10 mouse cellular contexts compared by ENCODE assay signal in the genomic region with DNA sequence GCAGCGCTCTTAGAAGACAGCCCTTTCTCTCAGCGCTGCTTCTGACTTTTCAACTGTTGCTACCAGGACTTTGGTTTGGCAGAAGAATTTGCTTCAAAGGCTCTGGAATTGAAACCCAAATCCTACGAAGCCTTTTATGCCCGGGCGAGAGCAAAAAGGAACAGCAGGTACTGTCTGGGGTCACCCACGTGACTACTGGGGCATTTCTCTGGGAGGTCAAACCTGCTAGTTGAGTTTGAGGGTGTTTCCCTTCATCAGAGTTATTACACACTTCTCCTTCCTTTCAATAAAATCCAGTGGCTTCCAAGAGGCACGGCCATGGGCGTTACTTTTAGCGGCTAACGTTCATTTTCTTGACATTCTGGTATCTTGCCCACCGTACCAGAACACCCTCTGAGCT. TPM values are rescaled to one million over a fixed set of nuclear protein-coding genes. Genes with fewer than 3 reads are reported as not detected.
DNase-seq lines count a peak whose midpoint lies in the region; ATAC-seq and TF ChIP-seq lines count a peak whose summit lies in the region.
"Had no signal": no experiment of that assay in that cellular context is flagged by ENCODE, and none has a peak within 500 bp of the region (broad histone marks: within the 10 kb centered on the region; RNA-seq: fewer than 3 reads in every experiment).

No protein-coding gene starts in this region.

- 89% methylated on average over 11 of the region's 11 CpGs for WGBS in heart, embryonic 16.5 days
- WGBS in embryonic facial prominence, embryonic 13.5 days, result 68% methylated on average over 11 of the region's 11 CpGs

- no peaks in the 10 kb centered on the region for H3K27me3 ChIP-seq in heart, embryonic 16.5 days (ENCODE audit: control insufficient read depth, insufficient read depth, low read length)
- no peaks in the 10 kb centered on the region for H3K27me3 ChIP-seq in embryonic facial prominence, embryonic 13.5 days
- no peaks in the 10 kb centered on the region for H3K27me3 ChIP-seq in myocyte (ENCODE audit: control insufficient read depth, insufficient read depth, insufficient read length)

- H3K4me1 ChIP-seq in heart, embryonic 16.5 days (ENCODE audit: control insufficient read depth, insufficient read depth, low read length), result peaks cover 23% of the 10 kb centered on the region
- peaks cover 9% of the 10 kb centered on the region; the same call in 1 of the 2 replicates for H3K4me1 ChIP-seq in embryonic facial prominence, embryonic 13.5 days

- H3K9ac ChIP-seq in heart, embryonic 16.5 days (ENCODE audit: low read length), result no peak overlapping the region; the same call in 1 of the 2 replicates
- no peak overlapping the region for H3K9ac ChIP-seq in embryonic facial prominence, embryonic 13.5 days

- H3K79me2 ChIP-seq in myocyte (ENCODE audit: control insufficient read depth, insufficient read depth), result no peaks in the 10 kb centered on the region

- H3ac ChIP-seq in myocyte (ENCODE audit: control insufficient read depth, insufficient read length), result no peak overlapping the region

- DNase-seq in heart, adult 11 months, result no peak
- DNase-seq in lung, postnatal 36 days, result peak; percentile 17
- no peak for DNase-seq in lung, postnatal 10 days
- no peak for DNase-seq in cerebellum, adult 9-10 months
- no peak for DNase-seq in cerebellum, adult 18-20 months
- DNase-seq: retina, postnatal 1 day had no signal

- peaks cover 48% of the 10 kb centered on the region for H3K36me3 ChIP-seq in heart, embryonic 16.5 days (ENCODE audit: control insufficient read depth, insufficient read depth)
- H3K36me3 ChIP-seq in embryonic facial prominence, embryonic 13.5 days, result peaks cover 64% of the 10 kb centered on the region
- peaks cover 41% of the 10 kb centered on the region for H3K36me3 ChIP-seq in myocyte (ENCODE audit: control insufficient read depth, insufficient read depth)

- ATAC-seq in heart, embryonic 16.5 days (replicated peaks; ENCODE audit: extremely low read depth, insufficient read depth, low FRiP score), result no peak
- no peak for ATAC-seq in embryonic facial prominence, embryonic 13.5 days (ENCODE audit: insufficient number of reproducible peaks, insufficient read depth, low FRiP score, low TSS enrichment, low read depth)

- peak overlapping the region; percentile 35; the same call in 1 of the 2 replicates for H3K27ac ChIP-seq in heart, embryonic 16.5 days (ENCODE audit: low read length)
- H3K27ac ChIP-seq in embryonic facial prominence, embryonic 13.5 days, result peak overlapping the region; percentile 68; the same call in 1 of the 2 replicates
- H3K27ac ChIP-seq: left cerebral cortex, adult 2 months had no signal

- H3K9me3 ChIP-seq in heart, embryonic 16.5 days (replicated peaks; ENCODE audit: control insufficient read depth, low read length), result no peaks in the 10 kb centered on the region
- H3K9me3 ChIP-seq in embryonic facial prominence, embryonic 13.5 days, result no peaks in the 10 kb centered on the region

- no peak overlapping the region for H3K4me2 ChIP-seq in heart, embryonic 16.5 days (ENCODE audit: low read depth, low read length)
- no peak overlapping the region for H3K4me2 ChIP-seq in embryonic facial prominence, embryonic 13.5 days
- peak overlapping the region; percentile 32 for H3K4me2 ChIP-seq in myocyte (ENCODE audit: low read depth)

- H3K4me3 ChIP-seq in heart, embryonic 16.5 days (ENCODE audit: low read length), result no peak overlapping the region
- no peak overlapping the region for H3K4me3 ChIP-seq in embryonic facial prominence, embryonic 13.5 days
- H3K4me3 ChIP-seq in myocyte, result no peak overlapping the region
- H3K4me3 ChIP-seq: left cerebral cortex, adult 2 months had no signal

- TF ChIP-seq POLR2A in myocyte (IDR thresholded peaks at IDR 0.05; ENCODE audit: insufficient read length, low read depth), result no peak

TF ChIP-seq in myocyte, 11 proteins besides CTCF, POLR2A, EP300 and RAD21:
- no peak for TF ChIP-seq SRF (IDR thresholded peaks at IDR 0.05; ENCODE audit: control insufficient read depth, insufficient read length, low read depth)

RNA-seq across cellular contexts. Expression of a gene that starts 40.4 kb away (rescaled TPM):
- 44.6 and 47.5 TPM in 2 replicates for polyA plus RNA-seq in heart, embryonic 16.5 days (2015; fragmentation: Nextera tagmentation; extraction: Ambion mirVana)
- polyA plus RNA-seq in embryonic facial prominence, embryonic 13.5 days (2015; fragmentation: Nextera tagmentation; extraction: Ambion mirVana), result 44.1 and 45.8 TPM in 2 replicates
- 31.1 TPM for polyA plus RNA-seq in myocyte (2012; fragmentation: generic; extraction: Trizol)
